Mouse (Mus musculus) brain, embryonic 14.5 days (tissue): ENCODE results near the gene Six5.

Experiments
- CTCF ChIP-seq: fragments of 200-500 bp; IDR thresholded peaks from 2 replicates; pipeline ENCODE4 v1.5.1; 2012; ENCODE audit warnings: inconsistent platforms, mild to moderate bottlenecking, moderate library complexity, borderline replicate concordance; ENCODE audit not compliant: insufficient read depth, insufficient read length; ENCODE audit errors: extremely low read depth
- POLR2A ChIP-seq: fragments of 200-500 bp; IDR thresholded peaks from 2 replicates; pipeline ENCODE4 v1.6.1; 2012; ENCODE audit warnings: mild to moderate bottlenecking, inconsistent platforms, borderline replicate concordance; ENCODE audit not compliant: poor library complexity, insufficient read depth, insufficient read length, severe bottlenecking; ENCODE audit errors: extremely low read depth

DNA sequence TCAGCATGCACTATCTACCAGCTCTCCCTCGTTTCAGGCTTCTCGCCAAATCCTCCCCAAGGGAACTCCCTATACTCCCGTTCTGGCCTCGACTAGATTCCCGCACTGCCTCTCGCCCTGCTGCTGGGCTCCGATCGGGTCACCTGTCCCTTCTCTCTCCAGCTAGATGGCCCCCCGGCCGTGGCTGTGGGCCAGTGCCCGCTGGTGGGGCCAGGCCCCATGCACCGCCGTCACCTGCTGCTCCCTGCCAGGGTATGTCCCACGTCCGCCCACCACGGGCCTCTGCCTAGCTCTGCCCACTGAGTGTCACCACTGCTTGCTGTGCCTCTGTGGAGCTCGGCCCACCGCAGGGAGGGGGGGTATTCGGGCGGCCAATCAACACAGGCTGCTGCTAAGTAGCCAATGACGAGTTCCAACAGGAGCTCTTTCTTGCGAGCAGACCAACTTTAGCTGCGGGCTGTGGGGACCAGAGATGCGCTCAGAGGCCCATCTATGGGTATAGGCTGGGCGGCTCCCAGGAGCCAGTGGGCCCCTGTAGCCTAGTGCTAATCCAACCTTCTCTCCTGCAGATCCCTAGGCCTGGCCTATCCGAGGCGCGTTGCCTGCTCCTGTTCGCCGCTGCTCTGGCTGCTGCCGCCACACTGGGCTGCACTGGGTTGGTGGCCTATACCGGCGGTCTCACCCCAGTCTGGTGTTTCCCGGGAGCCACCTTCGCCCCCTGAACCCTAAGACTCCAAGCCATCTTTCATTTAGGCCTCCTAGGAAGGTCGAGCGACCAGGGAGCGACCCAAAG is 1.8 kb upstream of the Six5 start:
- TF ChIP-seq POLR2A (0 out of 2 replicates have a peak, but pooled peaks have one; percentile 5), CTCF (no peak)
